Mouse (Mus musculus): ENCODE measurements around the gene Myadm.

The Myadm gene

DNA sequence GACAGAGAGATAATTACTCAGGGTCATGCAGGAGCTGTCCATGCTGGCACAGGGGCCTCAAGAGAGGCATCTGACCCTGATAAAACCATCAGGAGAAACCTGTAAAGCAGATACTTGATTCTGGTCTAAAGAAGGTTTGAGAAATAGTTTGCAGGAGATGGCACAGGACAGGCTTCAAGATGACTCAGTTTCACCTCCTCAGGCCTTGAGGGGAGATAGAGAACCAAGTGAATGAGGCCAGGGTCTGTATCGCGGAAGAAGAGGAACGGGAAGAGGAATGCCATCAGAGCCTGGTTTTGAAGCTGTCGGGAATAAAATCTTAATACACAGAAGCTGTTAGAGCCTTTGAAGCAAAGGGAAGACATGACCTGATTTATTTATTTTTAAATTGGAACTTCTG is 28.8 kb downstream of the Myadm start:
- ATAC-seq (ENCODE audit: low TSS enrichment) = no peak

DNA sequence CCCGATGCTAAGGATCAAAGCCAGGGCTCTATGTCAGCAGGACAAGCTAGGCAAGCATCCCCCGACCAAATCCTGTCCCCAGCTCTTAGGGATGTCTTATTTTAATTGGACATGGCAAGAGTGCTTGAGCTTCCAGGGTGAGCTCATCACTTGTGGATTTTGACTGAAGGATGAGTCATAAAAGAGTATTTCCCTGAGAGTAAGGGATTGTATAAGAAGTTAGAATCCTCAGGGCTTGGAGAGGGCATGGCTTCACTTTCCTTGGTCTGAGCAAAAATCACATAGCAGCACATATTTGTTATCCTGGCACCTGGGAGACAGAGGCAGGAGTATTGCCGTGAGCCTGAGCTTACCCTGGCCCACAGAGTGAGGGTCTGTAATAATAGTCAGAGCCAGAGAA is 32.0 kb downstream of the Myadm start:
- no peak for ATAC-seq (ENCODE audit: low TSS enrichment)

DNA sequence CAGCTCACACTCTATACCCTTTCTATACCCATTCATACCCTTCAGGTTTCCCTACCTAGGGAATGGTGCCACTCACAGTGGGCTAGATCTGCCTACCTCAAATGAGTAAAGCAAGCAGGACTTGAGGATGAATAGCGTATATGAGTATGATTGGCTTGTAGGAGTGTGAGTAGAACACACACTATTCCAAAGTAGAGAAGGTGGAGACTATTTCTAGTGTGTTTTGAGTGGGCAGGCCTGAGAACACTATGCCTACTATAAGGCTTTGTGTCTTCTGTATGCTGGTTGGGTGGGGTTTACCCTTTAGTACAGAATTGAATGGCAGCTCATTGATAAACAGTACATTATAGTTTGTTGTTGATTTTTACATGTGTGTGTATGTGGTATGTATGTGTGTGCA is 34.9 kb downstream of the Myadm start:
- ATAC-seq (ENCODE audit: low TSS enrichment) = peak; percentile 52; the same call in 1 of the 2 replicates

DNA sequence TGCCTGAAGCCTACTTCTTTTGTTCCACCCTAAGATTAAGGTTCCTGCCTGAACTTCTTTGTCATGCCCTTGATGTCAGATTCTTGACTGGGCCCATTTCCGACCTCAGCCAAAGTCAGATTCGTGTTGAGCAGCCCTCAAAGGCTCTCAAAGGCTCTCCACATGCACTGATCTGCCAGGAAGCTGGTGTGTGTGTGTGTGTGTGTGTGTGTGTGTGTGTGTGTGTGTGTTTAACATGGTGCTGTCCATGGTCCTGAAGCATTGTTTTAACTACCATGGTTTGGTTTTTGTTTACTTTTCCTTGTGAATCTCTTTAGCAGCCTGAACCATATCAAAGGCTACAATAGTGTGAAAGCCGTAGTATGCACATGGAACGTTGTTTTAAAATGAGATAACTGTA is 39.1 kb downstream of the Myadm start:
- no peak for ATAC-seq (ENCODE audit: low TSS enrichment)

DNA sequence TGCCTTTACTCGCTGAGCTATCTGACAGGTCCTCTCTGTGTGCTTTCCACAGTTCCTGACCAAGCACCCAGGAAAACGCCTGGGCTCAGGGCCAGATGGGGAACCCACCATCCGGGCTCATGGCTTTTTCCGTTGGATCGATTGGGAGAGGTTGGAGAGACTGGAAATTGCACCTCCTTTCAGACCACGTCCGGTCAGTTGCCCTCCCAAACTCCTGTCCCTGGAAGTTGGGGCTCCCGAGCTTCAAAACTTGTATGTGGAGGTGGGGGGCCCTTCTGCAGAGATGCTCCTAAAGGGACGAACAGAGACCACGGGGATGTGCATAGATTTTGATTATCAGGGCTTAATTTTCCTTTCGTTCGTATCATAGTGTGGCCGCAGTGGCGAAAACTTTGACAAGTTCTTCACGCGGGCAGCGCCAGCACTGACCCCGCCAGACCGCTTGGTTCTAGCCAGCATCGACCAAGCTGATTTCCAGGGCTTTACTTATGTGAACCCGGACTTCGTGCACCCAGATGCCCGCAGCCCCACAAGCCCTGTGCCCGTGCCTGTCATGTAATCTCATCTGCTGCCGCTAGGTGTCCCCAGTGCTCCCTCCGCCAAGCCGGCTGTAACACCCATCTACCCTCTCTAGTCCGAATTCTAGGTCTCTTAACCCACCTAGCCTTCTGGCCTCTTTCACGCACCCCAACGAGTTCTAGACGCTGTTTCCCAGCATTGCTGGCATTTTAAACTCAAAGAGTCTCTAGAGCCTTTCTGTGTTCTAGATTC is 41.1 kb downstream of the Myadm start:
- peak; percentile 56 for ATAC-seq (ENCODE audit: low TSS enrichment)

DNA sequence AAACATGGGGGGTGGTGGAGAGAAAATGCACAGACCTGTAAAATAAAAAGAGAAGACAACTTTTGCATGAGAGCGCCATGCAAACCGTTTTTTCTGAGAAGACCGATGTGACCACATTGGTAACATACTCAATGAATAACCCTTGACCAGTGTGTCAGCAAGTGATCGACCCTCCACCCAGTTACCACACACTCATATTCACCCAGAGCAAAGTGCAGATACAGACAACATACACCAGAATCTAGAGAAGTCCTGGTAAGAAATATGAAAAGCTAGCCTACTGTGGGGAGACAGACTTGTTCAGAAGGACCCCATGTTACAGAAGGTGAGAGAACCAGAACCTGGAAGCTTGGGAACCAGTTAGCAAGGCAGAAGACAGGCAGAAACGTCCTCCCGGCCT is 42.3 kb downstream of the Myadm start:
- no peak for ATAC-seq (ENCODE audit: low TSS enrichment)

DNA sequence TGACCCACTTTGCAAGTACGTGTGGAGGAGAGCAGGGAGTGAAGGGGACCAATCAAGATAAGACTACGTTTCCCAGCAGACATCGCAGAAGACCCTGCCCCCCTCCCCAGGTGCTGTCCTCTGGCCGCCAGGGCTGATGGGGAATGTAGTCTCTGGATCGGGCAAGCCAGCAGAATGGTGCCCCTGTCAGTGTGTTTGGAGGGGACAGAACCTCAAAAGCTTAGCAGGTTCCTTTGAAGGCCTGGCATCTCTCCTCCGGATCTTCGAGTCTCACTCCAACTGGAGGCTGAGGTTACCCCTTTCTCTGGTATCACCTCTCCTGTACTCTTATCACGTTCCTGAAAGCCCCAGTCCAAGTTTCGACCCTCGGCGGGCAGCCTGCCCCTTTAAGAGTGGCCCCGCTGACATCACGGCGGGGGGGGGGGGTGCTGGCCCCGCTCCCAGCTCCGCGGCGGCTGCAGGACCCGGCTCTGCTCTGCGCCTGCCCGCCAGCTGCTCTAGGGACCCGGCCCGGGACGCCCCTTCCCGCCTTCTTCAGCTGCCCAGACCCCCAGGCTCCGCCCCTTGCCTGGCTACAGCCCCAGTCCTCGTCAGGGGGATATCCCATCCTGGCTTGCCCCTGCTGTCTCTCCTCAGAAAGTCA is 42.8 kb downstream of the Myadm start:
- peak; percentile 94 for ATAC-seq (ENCODE audit: low TSS enrichment)

DNA sequence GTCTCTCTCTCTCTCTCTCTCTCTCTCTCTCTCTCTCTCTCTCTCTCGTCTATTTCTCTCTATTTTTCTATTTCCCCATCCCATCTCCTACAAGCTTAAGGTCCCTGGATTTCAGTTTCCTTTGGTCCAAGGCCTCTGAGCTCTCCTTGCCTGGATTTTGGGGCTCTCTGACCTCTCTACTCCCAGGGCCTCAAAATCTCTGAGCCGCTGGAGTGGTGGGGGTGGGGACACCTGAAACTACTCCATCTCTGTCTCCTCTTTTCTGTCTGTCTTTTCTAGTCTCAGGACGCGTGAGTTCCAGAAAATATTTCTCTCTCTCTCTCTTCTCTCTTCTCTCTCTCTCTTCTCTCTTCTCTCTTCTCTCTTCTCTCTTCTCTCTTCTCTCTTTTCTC is 43.3 kb downstream of the Myadm start:
- no peak for ATAC-seq (ENCODE audit: low TSS enrichment)

DNA sequence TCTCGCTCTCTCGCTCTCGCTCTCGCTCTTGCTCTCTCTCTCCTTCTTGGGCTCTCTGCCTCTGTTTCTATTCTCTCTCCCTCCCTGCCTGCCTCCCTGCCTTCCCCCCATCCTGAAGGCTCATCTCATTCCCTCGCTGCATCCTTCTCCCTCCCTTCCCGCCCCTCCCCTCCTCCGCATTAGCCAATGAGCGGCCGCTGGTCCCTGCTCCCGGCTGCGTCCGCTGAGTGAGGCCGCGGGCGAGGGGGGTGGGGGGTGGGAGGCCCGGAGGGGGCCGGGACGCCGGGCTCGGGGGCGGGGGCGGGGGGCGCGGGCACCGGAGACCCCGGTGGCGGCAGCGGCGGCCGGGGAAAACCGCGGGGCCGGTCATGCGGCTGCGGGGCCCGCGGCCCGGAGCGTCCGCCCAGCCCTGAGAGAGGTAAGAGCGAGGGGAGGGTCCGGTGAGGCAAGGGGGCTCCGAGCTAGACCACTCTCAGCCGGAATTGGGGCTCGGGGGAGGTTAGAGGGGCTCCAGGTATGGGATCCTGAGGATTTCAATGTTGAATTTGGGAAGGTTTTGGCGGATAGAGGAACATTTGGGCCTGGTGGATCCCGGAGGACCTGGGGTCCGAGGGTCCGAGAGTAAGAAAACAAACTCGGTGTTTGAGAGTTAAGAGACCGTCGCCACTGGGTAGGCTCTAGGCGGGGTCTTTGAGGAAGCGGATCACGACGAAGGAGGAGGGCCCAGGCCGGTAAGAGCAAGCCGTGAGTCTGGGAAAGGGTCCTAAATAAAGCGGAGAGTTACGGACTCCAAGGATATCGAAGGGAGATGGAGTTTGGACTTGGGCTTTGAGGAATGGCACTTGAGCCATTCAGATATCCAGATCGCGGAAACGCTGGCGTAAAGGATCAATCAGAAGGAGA is 44.0 kb downstream of the Myadm start, which contains the start of gene Cacng7:
TSS of gene Cacng7 (plus strand) at position 337 of the 903 bp plus-strand sequence.
- peak; percentile 60 for ATAC-seq (ENCODE audit: low TSS enrichment)

DNA sequence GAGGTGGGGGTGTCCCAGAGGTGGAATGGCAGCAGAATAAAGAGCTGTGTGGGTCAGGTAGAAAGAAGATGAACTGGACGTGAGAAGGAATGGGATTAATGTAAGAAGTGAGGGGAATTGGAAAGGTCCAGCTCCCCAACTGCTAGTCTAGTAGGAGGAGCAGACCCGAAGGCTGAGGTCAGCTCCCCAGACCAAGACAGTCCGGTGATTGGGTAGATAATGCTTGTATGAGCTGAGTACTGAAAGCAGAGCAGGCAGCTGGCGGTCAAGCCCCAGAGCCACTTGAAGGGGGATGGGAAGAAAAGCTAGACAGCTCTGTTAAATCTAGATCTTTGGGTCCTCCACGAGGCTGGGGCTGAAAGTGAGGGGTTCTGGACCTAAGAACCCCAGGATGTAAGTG is 44.7 kb downstream of the Myadm start:
- ATAC-seq (ENCODE audit: low TSS enrichment) = no peak

DNA sequence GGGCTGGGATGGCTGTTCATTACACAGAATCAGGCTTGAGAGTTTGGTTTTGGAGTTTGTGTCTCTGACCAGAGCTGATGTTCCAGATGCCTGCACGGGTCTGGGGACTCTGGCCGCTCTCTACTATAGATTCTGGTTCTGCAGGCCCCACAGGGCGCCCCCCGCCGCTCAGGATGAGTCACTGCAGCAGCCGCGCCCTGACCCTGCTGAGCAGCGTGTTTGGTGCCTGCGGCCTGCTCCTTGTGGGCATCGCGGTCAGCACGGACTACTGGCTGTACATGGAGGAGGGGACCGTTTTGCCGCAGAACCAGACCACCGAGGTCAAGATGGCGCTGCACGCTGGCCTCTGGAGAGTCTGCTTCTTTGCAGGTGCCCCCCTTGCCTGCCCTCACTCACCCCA is 47.5 kb downstream of the Myadm start:
- no peak for ATAC-seq (ENCODE audit: low TSS enrichment)

DNA sequence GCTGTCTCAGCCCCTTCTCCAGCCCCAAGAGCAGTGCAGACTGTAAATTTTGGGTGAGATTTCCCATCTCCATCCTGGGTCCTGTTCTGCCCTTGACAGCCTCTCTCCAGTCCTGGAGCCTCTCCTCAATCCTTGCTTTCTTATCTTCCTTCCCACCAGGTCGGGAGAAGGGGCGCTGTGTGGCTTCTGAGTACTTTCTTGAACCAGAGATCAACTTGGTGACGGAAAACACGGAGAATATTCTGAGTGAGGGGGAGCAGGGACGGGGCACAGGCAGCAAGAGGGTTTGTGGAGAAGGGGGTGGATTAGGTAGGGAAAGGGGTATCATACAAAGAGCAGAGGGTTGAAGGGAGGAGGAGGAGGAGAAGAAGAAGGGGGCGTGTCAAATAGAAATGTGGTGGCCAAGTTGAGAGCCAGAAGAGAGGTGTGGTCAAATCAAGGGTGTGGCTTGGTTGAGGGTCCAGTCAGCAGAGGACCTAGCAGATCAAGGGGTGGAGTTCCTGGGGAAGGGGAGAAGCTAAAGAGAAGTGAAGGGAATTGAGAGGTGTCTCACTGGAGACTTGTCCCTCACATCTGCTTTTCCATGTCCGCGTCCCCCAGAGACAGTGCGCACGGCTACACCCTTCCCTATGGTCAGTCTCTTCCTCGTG is 49.5 kb downstream of the Myadm start:
- ATAC-seq (ENCODE audit: low TSS enrichment) = no peak

DNA sequence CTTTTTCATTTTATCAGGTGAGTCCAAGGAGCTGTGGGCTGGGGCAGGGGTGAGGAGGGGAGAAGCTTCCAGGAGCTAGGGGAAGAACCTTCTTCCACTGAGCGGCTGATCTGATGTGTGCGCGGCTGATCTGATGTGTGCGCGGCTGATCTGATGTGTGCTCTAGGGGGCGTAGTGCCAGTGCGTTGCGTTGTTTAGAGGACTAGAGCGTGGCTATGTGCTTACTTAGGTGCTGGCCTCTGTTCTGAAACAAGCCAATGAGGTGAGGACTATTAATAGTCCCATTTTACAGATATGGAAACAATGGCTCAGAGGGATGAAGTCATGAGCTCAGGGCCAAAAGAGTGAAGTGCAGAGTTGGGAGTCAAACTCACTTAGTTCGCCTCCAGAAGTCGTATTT is 50.1 kb downstream of the Myadm start:
- no peak for ATAC-seq (ENCODE audit: low TSS enrichment)

DNA sequence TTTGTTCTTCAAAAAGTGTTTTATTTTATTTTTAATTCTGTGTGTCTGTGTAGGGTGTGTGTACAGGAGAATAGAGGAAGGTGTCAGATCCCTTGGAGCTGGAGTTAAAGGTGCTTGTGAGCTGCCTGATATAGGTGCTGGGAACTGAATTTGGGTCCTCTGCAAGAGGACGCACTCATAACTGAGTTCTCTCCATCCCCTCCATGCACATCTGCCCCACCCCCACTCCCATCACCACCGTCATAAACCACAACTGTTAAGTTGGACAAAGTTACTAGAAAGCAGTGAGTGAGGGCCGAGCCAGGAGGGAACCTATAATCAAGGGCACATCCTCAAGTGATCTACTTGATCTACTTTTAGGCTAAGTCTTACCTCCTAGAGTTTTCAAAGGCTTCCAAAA is 55.0 kb downstream of the Myadm start:
- no peak for ATAC-seq (ENCODE audit: low TSS enrichment)

DNA sequence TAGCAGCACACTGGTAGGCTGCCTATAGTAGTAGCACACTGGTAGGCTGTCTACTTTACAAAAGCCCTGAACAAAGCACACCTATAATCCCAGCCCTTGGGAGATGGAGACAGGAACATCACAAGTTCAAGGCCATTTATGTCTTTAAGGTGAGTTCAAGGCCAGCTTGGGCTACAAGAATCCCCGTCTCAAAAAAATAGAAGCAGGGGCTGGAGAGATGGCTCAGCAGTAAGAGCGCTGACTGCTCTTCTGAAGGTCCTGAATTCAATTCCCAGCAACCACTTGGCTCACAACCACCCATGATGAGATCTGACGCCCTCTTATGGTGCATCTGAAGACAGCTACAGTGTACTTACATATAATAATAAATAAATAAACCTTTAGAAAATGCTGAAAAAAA is 56.4 kb downstream of the Myadm start:
- no peak for ATAC-seq (ENCODE audit: low TSS enrichment)

DNA sequence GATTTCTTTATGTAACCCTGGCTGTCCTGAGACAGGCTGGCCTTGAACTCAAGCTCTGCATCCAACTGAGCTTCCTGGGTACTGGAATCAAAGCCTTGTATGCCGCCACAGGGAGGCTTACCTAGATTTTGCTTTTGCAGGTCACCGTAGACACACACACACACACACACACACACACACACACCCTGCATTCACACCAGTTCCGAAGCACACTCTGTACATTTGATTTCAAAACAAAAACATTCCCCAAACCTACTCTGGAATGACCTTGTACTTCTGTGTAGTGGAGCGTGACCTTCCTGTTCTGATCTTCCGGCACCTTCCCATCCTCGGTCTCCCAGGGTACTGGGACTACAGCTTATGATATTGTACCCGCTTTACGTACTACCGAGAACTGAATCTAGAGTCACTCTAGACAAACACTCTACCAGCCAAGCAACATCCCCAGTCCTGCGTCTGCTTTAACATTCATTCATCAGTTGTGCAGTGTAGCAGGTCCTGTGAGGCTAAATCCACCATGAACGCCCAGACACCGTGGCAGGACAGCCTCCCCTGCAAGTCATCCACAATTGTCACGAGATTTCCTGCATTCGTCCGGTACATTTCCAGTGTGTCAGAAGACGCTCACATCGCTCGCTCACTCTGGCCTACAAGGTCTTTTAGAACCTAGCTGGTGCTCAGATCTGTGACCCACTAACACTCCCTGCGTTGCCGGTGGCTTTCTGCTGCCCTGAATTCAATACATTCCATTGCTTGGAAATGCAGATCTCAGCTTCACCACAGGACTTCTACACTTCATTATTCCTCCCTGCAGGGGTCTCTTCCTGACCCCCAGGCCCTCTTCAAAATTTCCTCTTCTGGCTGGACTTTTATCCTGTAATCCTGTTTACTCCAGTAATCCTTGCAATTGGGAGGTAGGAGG is 58.7 kb downstream of the Myadm start:
- no peak for ATAC-seq (ENCODE audit: low TSS enrichment)

DNA sequence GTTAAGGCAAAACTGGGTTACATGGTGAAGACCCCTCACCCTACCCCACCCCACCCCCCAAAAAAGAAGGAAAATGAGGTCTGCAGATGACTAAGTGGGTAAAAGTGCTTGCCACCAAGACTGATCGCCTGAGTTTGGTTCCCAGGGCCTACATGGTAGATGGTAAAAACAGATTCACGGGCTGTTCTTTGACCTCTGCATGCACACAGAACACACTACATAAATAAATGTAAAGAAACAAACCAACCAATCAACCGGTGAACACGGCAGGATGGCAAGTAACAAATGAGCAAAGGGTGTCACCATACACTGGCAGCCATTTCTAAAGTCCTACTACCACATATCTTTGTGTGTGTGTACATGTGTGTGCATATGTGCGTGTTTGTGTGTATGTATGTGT is 59.4 kb downstream of the Myadm start:
- no peak for ATAC-seq (ENCODE audit: low TSS enrichment)

DNA sequence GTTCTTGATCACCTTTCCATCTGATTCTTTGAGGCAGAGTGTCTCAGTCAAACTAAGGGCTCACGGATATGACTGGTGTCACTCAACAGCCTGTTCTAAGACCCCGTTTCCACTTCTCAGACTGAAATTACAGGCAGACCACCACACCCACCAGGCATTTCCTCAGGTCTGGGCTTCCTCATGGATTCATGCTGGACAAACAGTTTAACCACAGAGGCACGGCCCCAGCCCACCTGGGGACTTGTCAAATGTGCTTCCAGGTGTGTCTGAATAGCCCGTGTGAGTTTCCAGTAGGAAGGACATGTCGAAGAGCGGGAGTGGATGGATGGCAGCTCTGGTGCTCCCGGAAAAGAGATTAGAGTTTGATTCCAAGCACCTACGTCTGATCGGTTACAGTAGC is 60.9 kb downstream of the Myadm start:
- ATAC-seq (ENCODE audit: low TSS enrichment) = no peak
